Mouse (Mus musculus) embryonic facial prominence, embryonic 15.5 days (tissue): ENCODE data around the gene Gm28051. TPM values are rescaled to one million over a fixed set of nuclear protein-coding genes. Genes with fewer than 3 reads are reported as not detected.

Experiments used
- microRNA counts: library from miRNA; unstranded; fragments of <30 nt; microRNA quantifications from one replicate; lab custom pipeline; 2016
- microRNA-seq: library from miRNA; unstranded; fragments of <30 nt; microRNA quantifications from one replicate; pipeline ENCODE4, GENCODE M21; 2016; ENCODE audit warnings: borderline number of aligned reads
- polyA plus RNA-seq: library from polyadenylated mRNA; unstranded; fragments of >200 nt; fragmentation: Nextera tagmentation; extraction: Ambion mirVana; gene quantifications from 2 replicates; pipeline ENCODE4 v1.2.1, GENCODE M21; 2015

The Gm28051 gene
- polyA plus RNA-seq, 1 experiment from 2014 or later: not detected

MicroRNAs encoded within 50 kb of the gene (microRNA counts, 519-probe panel; counts per million panel counts)
- microRNA mmu-miR-1936 (lab: Ali Mortazavi, UCI): not detected

Small RNA genes lying within 50 kb of the gene (microRNA-seq; reads per million reads assigned to microRNA genes)
- gene Mir1936: not detected

Other genes with a start within 250 kb of the Gm28051 start
- 8.4 and 8.8 TPM in 2 replicates for gene Chga, start 202.8 kb downstream of the Gm28051 start, polyA plus RNA-seq
- 13.6 and 14.2 TPM in 2 replicates for gene Itpk1, start 52.8 kb downstream of the Gm28051 start, polyA plus RNA-seq
- 24.5 and 24.7 TPM in 2 replicates for gene Moap1, start 14.1 kb downstream of the Gm28051 start, polyA plus RNA-seq
- gene Tmem251, start 14.0 kb downstream of the Gm28051 start, polyA plus RNA-seq: 8.7 and 10.2 TPM in 2 replicates
- 24.3 and 25.6 TPM in 2 replicates for gene Gon7, start within 50 bp of the Gm28051 start, polyA plus RNA-seq
- gene Ubr7, start 202 bp upstream of the Gm28051 start, polyA plus RNA-seq: 38.2 and 38.7 TPM in 2 replicates
- gene Gm20604, start 907 bp upstream of the Gm28051 start, polyA plus RNA-seq: 22.0 and 23.0 TPM in 2 replicates
- 19.3 and 20.3 TPM in 2 replicates for gene Btbd7, start 120.7 kb upstream of the Gm28051 start, polyA plus RNA-seq
- 0.42 TPM in 1 of 2 replicates, not detected in the other for gene Cox8c, start 141.6 kb upstream of the Gm28051 start, polyA plus RNA-seq
- gene Unc79, start 191.1 kb upstream of the Gm28051 start, polyA plus RNA-seq: 0.45 and 1.3 TPM in 2 replicates